Comparison of ENCODE assay signal across 12 mouse cellular contexts in the genomic region with DNA sequence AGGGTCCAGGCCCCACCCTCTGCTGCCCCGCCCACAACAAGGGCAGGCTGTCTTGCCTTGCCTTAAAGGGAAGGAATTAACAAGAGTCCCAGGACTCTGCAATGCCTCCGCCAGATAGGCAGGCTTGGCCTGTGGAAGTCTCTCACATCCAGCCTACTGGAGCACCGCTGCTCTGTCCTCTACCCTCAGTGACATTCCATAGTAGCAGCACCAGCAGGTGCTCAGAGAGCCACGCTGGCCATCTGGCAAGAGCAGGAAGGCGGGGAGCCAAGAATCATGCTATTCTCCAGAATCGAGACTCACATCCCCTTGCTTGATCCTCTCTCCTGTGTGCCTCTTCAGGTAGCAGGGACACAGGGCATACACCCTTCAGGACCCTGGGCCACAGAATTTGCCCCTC. TPM values are rescaled to one million over a fixed set of nuclear protein-coding genes. Genes with fewer than 3 reads are reported as not detected.
DNase-seq lines count a peak whose midpoint lies in the region; ATAC-seq lines count a peak whose summit lies in the region.
"Had no signal": no experiment of that assay in that cellular context is flagged by ENCODE, and none has a peak within 500 bp of the region (broad histone marks: within the 10 kb centered on the region; RNA-seq: fewer than 3 reads in every experiment).

No protein-coding gene starts in this region.

- no peaks in the 10 kb centered on the region for H3K9me3 ChIP-seq in heart, embryonic 13.5 days
- H3K9me3 ChIP-seq in forebrain, embryonic 14.5 days (replicated peaks; ENCODE audit: control insufficient read depth, low read length), result no peaks in the 10 kb centered on the region
- H3K9me3 ChIP-seq in midbrain, embryonic 13.5 days, result no peaks in the 10 kb centered on the region
- H3K9me3 ChIP-seq in limb, embryonic 10.5 days (replicated peaks), result no peaks in the 10 kb centered on the region
- H3K9me3 ChIP-seq in kidney, embryonic 15.5 days (replicated peaks), result no peaks in the 10 kb centered on the region

- 37% methylated on average over 6 of the region's 6 CpGs for WGBS in heart, embryonic 13.5 days
- WGBS in forebrain, embryonic 14.5 days, result 32% methylated on average over 6 of the region's 6 CpGs
- 44% methylated on average over 6 of the region's 6 CpGs for WGBS in midbrain, embryonic 13.5 days
- 57% methylated on average over 6 of the region's 6 CpGs for WGBS in limb, embryonic 10.5 days
- 70% methylated on average over 6 of the region's 6 CpGs for WGBS in kidney, embryonic 15.5 days

- no peak overlapping the region for H3K4me2 ChIP-seq in heart, embryonic 13.5 days
- H3K4me2 ChIP-seq in forebrain, embryonic 14.5 days (ENCODE audit: low read length), result peak overlapping the region; percentile 93
- H3K4me2 ChIP-seq in midbrain, embryonic 13.5 days (replicated peaks), result peak overlapping the region; percentile 97
- H3K4me2 ChIP-seq in kidney, embryonic 15.5 days, result no peak overlapping the region
- H3K4me2 ChIP-seq: lung, embryonic 14.5 days had no signal

- peak overlapping the region; percentile 40 for H3K9ac ChIP-seq in heart, embryonic 13.5 days
- H3K9ac ChIP-seq in forebrain, embryonic 14.5 days (ENCODE audit: low read length), result no peak overlapping the region; the same call in 1 of the 2 replicates
- H3K9ac ChIP-seq in midbrain, embryonic 13.5 days (replicated peaks), result peak overlapping the region; percentile 53
- no peak overlapping the region for H3K9ac ChIP-seq in kidney, embryonic 15.5 days
- H3K9ac ChIP-seq: lung, embryonic 14.5 days had no signal

- no peak overlapping the region for H3K4me3 ChIP-seq in heart, embryonic 13.5 days
- H3K4me3 ChIP-seq in forebrain, embryonic 14.5 days (ENCODE audit: low read depth, low read length), result no peak overlapping the region; the same call in 1 of the 2 replicates
- peak overlapping the region; percentile 97 for H3K4me3 ChIP-seq in midbrain, embryonic 13.5 days (replicated peaks)
- H3K4me3 ChIP-seq in limb, embryonic 10.5 days, result no peak overlapping the region
- no peak overlapping the region for H3K4me3 ChIP-seq in kidney, embryonic 15.5 days (replicated peaks)

- H3K27me3 ChIP-seq in heart, embryonic 13.5 days (replicated peaks), result peaks cover 73% of the 10 kb centered on the region
- H3K27me3 ChIP-seq in forebrain, embryonic 14.5 days (replicated peaks; ENCODE audit: control insufficient read depth, insufficient read depth, low read length), result no peaks in the 10 kb centered on the region
- peaks cover 9% of the 10 kb centered on the region; the same call in 1 of the 2 replicates for H3K27me3 ChIP-seq in midbrain, embryonic 13.5 days
- peaks cover 68% of the 10 kb centered on the region for H3K27me3 ChIP-seq in limb, embryonic 10.5 days (ENCODE audit: low read depth, poor library complexity, severe bottlenecking)
- H3K27me3 ChIP-seq in kidney, embryonic 15.5 days, result peaks cover 56% of the 10 kb centered on the region

- DNase-seq in heart, postnatal 14 days, result no peak
- DNase-seq in cerebellum, adult 11-12 months, result peak; percentile 83
- peak; percentile 31 for DNase-seq in forebrain, embryonic 14.5 days (ENCODE audit: low spot score)
- no peak for DNase-seq in limb, embryonic 10.5 days (ENCODE audit: low spot score)
- DNase-seq in testis, postnatal 14 days (ENCODE audit: low spot score), result no peak
- DNase-seq: lung, embryonic 14.5 days had no signal

- intact Hi-C loops in heart, postnatal 14 days (cut with DNase I), result no loop called here

- no peaks in the 10 kb centered on the region for H3K36me3 ChIP-seq in heart, embryonic 13.5 days
- peaks cover 7% of the 10 kb centered on the region; the same call in 1 of the 2 replicates for H3K36me3 ChIP-seq in forebrain, embryonic 14.5 days (ENCODE audit: control insufficient read depth, insufficient read depth, low read length)
- H3K36me3 ChIP-seq in midbrain, embryonic 13.5 days, result peaks cover 10% of the 10 kb centered on the region
- H3K36me3 ChIP-seq in limb, embryonic 10.5 days, result no peaks in the 10 kb centered on the region
- H3K36me3 ChIP-seq in kidney, embryonic 15.5 days, result no peaks in the 10 kb centered on the region

- no peak overlapping the region for H3K27ac ChIP-seq in heart, embryonic 13.5 days (replicated peaks)
- no peak overlapping the region for H3K27ac ChIP-seq in forebrain, embryonic 14.5 days (ENCODE audit: low read depth, low read length)
- H3K27ac ChIP-seq in midbrain, embryonic 13.5 days, result no peak overlapping the region
- H3K27ac ChIP-seq in limb, embryonic 10.5 days, result no peak overlapping the region
- no peak overlapping the region for H3K27ac ChIP-seq in kidney, embryonic 15.5 days

- ATAC-seq in heart, embryonic 13.5 days (ENCODE audit: extremely low read depth, insufficient number of reproducible peaks, low FRiP score, low TSS enrichment), result no peak
- no peak for ATAC-seq in forebrain, embryonic 14.5 days
- no peak for ATAC-seq in midbrain, embryonic 13.5 days
- no peak for ATAC-seq in kidney, embryonic 15.5 days (replicated peaks; ENCODE audit: low FRiP score)
- ATAC-seq: intestine, embryonic 16.5 days had no signal

- H3K4me1 ChIP-seq in heart, embryonic 13.5 days, result peaks cover 55% of the 10 kb centered on the region
- H3K4me1 ChIP-seq in forebrain, embryonic 14.5 days (ENCODE audit: control insufficient read depth, insufficient read depth, low read length), result peaks cover 31% of the 10 kb centered on the region
- H3K4me1 ChIP-seq in midbrain, embryonic 13.5 days (replicated peaks), result peaks cover 61% of the 10 kb centered on the region
- peaks cover 25% of the 10 kb centered on the region for H3K4me1 ChIP-seq in limb, embryonic 10.5 days
- peaks cover 46% of the 10 kb centered on the region for H3K4me1 ChIP-seq in kidney, embryonic 15.5 days

RNA-seq across cellular contexts. Expression of gene Wnk2, which starts 3.4 kb away (rescaled TPM):
- 0.98 and 1.5 TPM in 2 replicates for polyA plus RNA-seq in heart, embryonic 13.5 days (2015; fragmentation: Nextera tagmentation; extraction: Ambion mirVana)
- total RNA-seq in heart, postnatal 14 days (2021), result 10 to 100 TPM; 40.3 to 60.0 TPM
- polyA plus RNA-seq in forebrain, embryonic 14.5 days (2014; fragmentation: Nextera tagmentation; extraction: Ambion mirVana), result 14.9 and 17.8 TPM in 2 replicates
- 19.3 and 21.0 TPM in 2 replicates for polyA plus RNA-seq in midbrain, embryonic 13.5 days (2015; fragmentation: Nextera tagmentation; extraction: Ambion mirVana)
- 1.1 and 1.3 TPM in 2 replicates for polyA plus RNA-seq in limb, embryonic 10.5 days (2016; fragmentation: Nextera tagmentation; extraction: Ambion mirVana)
- 1.2 and 1.4 TPM in 2 replicates for polyA plus RNA-seq in kidney, embryonic 15.5 days (2015; fragmentation: Nextera tagmentation; extraction: Ambion mirVana)
- total RNA-seq: monocyte, adult 5-6 weeks had no signal
- polyA plus RNA-seq: C2C12 had no signal

RNA-seq across cellular contexts. Expression of gene Ninj1, which starts 42.8 kb away (rescaled TPM):
- polyA plus RNA-seq in heart, embryonic 13.5 days (2015; fragmentation: Nextera tagmentation; extraction: Ambion mirVana), result 61.2 and 65.2 TPM in 2 replicates
- 100 to 1,000 TPM in 1 of 2 experiments, 10 to 100 TPM in 1; 99.0 to 112 TPM for total RNA-seq in heart, postnatal 14 days (2021)
- 26.3 and 30.0 TPM in 2 replicates for polyA plus RNA-seq in forebrain, embryonic 14.5 days (2014; fragmentation: Nextera tagmentation; extraction: Ambion mirVana)
- 12.6 and 14.6 TPM in 2 replicates for polyA plus RNA-seq in midbrain, embryonic 13.5 days (2015; fragmentation: Nextera tagmentation; extraction: Ambion mirVana)
- 22.2 and 23.3 TPM in 2 replicates for polyA plus RNA-seq in limb, embryonic 10.5 days (2016; fragmentation: Nextera tagmentation; extraction: Ambion mirVana)
- polyA plus RNA-seq in kidney, embryonic 15.5 days (2015; fragmentation: Nextera tagmentation; extraction: Ambion mirVana), result 57.5 and 59.8 TPM in 2 replicates

Comparison
In these comparisons a context has a peak if more than half of its experiments do, and no peak if none do; other contexts are left out.
1. H3K4me2 ChIP-seq: peak in forebrain, embryonic 14.5 days (single experiment) and midbrain, embryonic 13.5 days (single experiment); none in heart, embryonic 13.5 days (single experiment) and kidney, embryonic 15.5 days (single experiment).
2. H3K9ac ChIP-seq: peak in heart, embryonic 13.5 days (single experiment) and midbrain, embryonic 13.5 days (single experiment); none in forebrain, embryonic 14.5 days (single experiment) and kidney, embryonic 15.5 days (single experiment).
3. DNase-seq: peak in cerebellum, adult 11-12 months (single experiment) and forebrain, embryonic 14.5 days (single experiment); none in heart, postnatal 14 days (0 of 2), limb, embryonic 10.5 days (single experiment) and testis, postnatal 14 days (single experiment).